Comparison of ENCODE assay signal across 8 mouse cellular contexts in genomic region chr12:95694991-95695833, GRCm38 (mm10). TPM values are rescaled to one million over a fixed set of nuclear protein-coding genes. Genes with fewer than 3 reads are reported as not detected.
A peak's percentile ranks its signal among the peaks of the same experiment; 100 is the strongest.
DNase-seq lines count a peak whose midpoint lies in the region; ATAC-seq and TF ChIP-seq lines count a peak whose summit lies in the region.

No protein-coding gene starts in this region.

- peak overlapping the region; percentile 77 for H3K4me2 ChIP-seq in heart, embryonic 11.5 days
- H3K4me2 ChIP-seq in kidney, embryonic 15.5 days = peak overlapping the region; percentile 88
- peak overlapping the region; percentile 83 for H3K4me2 ChIP-seq in limb, embryonic 14.5 days (replicated peaks; ENCODE audit: low read depth, low read length, severe bottlenecking)
- H3K4me2 ChIP-seq in midbrain, embryonic 15.5 days = peak overlapping the region; percentile 87

- peak; percentile 50 to 84 for DNase-seq in adrenal gland, adult (ENCODE audit: inconsistent age in 2 of 2, low spot score in 1 of 2)
- no peak for DNase-seq in adrenal gland, adult 8-10 months
- peak; percentile 94 for DNase-seq in limb, embryonic 14.5 days (ENCODE audit: low spot score)
- DNase-seq in telencephalon, adult 2 months (ENCODE audit: low read depth, low spot score) = peak; percentile 93

- peak; percentile 75 for TF ChIP-seq POLR2A in embryonic fibroblast, embryonic 13.5 days (IDR thresholded peaks at IDR 0.05; ENCODE audit: low read depth, low read length)
- no peak for TF ChIP-seq POLR2A in limb, embryonic 14.5 days (IDR thresholded peaks at IDR 0.05; ENCODE audit: borderline replicate concordance, extremely low read depth, insufficient read depth, insufficient read length)

- H3K27me3 ChIP-seq in heart, embryonic 11.5 days (ENCODE audit: control insufficient read depth, insufficient read depth, low read length) = no peaks in the 10 kb centered on the region
- H3K27me3 ChIP-seq in kidney, embryonic 15.5 days = peaks cover 15% of the 10 kb centered on the region
- H3K27me3 ChIP-seq in limb, embryonic 14.5 days (ENCODE audit: control insufficient read depth, insufficient read depth, low read length) = no peaks in the 10 kb centered on the region
- 0 out of 2 replicates have a peak, but pooled peaks cover 3% of the 10 kb centered on the region for H3K27me3 ChIP-seq in midbrain, embryonic 15.5 days (replicated peaks)

- peak overlapping the region; percentile 71 for H3K27ac ChIP-seq in embryonic fibroblast, embryonic 13.5 days (ENCODE audit: insufficient read depth, low read length)
- peak overlapping the region; percentile 86 for H3K27ac ChIP-seq in heart, embryonic 11.5 days (ENCODE audit: low read depth, low read length)
- H3K27ac ChIP-seq in kidney, embryonic 15.5 days = peak overlapping the region; percentile 96
- H3K27ac ChIP-seq in limb, embryonic 14.5 days (replicated peaks; ENCODE audit: low read depth, low read length) = peak overlapping the region; percentile 94
- H3K27ac ChIP-seq in midbrain, embryonic 15.5 days = peak overlapping the region; percentile 87

- 0 out of 2 replicates have a peak, but pooled peaks have one; percentile 4 for TF ChIP-seq CTCF in embryonic fibroblast, embryonic 13.5 days (IDR thresholded peaks at IDR 0.05; ENCODE audit: borderline replicate concordance, insufficient read depth, low read length)

- H3K9me3 ChIP-seq in heart, embryonic 11.5 days (replicated peaks; ENCODE audit: control insufficient read depth, low read length) = no peaks in the 10 kb centered on the region
- no peaks in the 10 kb centered on the region for H3K9me3 ChIP-seq in kidney, embryonic 15.5 days (replicated peaks)
- no peaks in the 10 kb centered on the region for H3K9me3 ChIP-seq in limb, embryonic 14.5 days (ENCODE audit: control insufficient read depth, low read length)
- no peaks in the 10 kb centered on the region for H3K9me3 ChIP-seq in midbrain, embryonic 15.5 days

- H3K36me3 ChIP-seq in heart, embryonic 11.5 days (ENCODE audit: control insufficient read depth, insufficient read depth, low read length) = no peaks in the 10 kb centered on the region
- no peaks in the 10 kb centered on the region for H3K36me3 ChIP-seq in kidney, embryonic 15.5 days
- no peaks in the 10 kb centered on the region for H3K36me3 ChIP-seq in limb, embryonic 14.5 days (ENCODE audit: control insufficient read depth, insufficient read depth, low read length)
- no peaks in the 10 kb centered on the region for H3K36me3 ChIP-seq in midbrain, embryonic 15.5 days (replicated peaks)

- H3K4me1 ChIP-seq in embryonic fibroblast, embryonic 13.5 days (ENCODE audit: control insufficient read depth, insufficient read depth, low read length) = no peaks in the 10 kb centered on the region
- peaks cover 14% of the 10 kb centered on the region; the same call in 1 of the 2 replicates for H3K4me1 ChIP-seq in heart, embryonic 11.5 days (ENCODE audit: control insufficient read depth, insufficient read depth, low read length)
- peaks cover 59% of the 10 kb centered on the region for H3K4me1 ChIP-seq in kidney, embryonic 15.5 days
- peaks cover 13% of the 10 kb centered on the region for H3K4me1 ChIP-seq in limb, embryonic 14.5 days (ENCODE audit: control insufficient read depth, insufficient read depth, low read length)
- peaks cover 40% of the 10 kb centered on the region for H3K4me1 ChIP-seq in midbrain, embryonic 15.5 days

- peak overlapping the region; percentile 86 for H3K9ac ChIP-seq in heart, embryonic 11.5 days (ENCODE audit: low read depth, low read length)
- peak overlapping the region; percentile 85 for H3K9ac ChIP-seq in kidney, embryonic 15.5 days
- peak overlapping the region; percentile 93 for H3K9ac ChIP-seq in limb, embryonic 14.5 days (ENCODE audit: low read depth, low read length, severe bottlenecking)
- H3K9ac ChIP-seq in midbrain, embryonic 15.5 days = peak overlapping the region; percentile 69

- peak; percentile 81 for ATAC-seq in heart, embryonic 11.5 days (replicated peaks; ENCODE audit: insufficient number of reproducible peaks, low FRiP score, low TSS enrichment)
- ATAC-seq in kidney, embryonic 15.5 days (replicated peaks; ENCODE audit: low FRiP score) = peak; percentile 93
- peak; percentile 90 for ATAC-seq in limb, embryonic 14.5 days (ENCODE audit: low FRiP score, low read depth)
- peak; percentile 90 for ATAC-seq in midbrain, embryonic 15.5 days (replicated peaks)

- peak overlapping the region; percentile 80 for H3K4me3 ChIP-seq in embryonic fibroblast, embryonic 13.5 days (ENCODE audit: insufficient read depth, low read length)
- H3K4me3 ChIP-seq in heart, embryonic 11.5 days (ENCODE audit: low read depth, low read length) = peak overlapping the region; percentile 82
- peak overlapping the region; percentile 86 for H3K4me3 ChIP-seq in kidney, embryonic 15.5 days (replicated peaks)
- H3K4me3 ChIP-seq in limb, embryonic 14.5 days (replicated peaks; ENCODE audit: low read length) = peak overlapping the region; percentile 89
- peak overlapping the region; percentile 83 for H3K4me3 ChIP-seq in midbrain, embryonic 15.5 days

- 0% methylated on average over 68 of the region's 68 CpGs for WGBS in heart, embryonic 11.5 days (ENCODE audit: insufficient replicate concordance)
- under 1% methylated on average over 68 of the region's 68 CpGs for WGBS in kidney, embryonic 15.5 days
- WGBS in limb, embryonic 14.5 days = 0% methylated on average over 48 of the region's 68 CpGs
- under 1% methylated on average over 67 of the region's 68 CpGs for WGBS in midbrain, embryonic 15.5 days

RNA-seq across cellular contexts. Expression of gene Flrt2, which starts 3.2 kb away (rescaled TPM):
- total RNA-seq in adrenal gland, adult 8-10 months (2022) = 10 to 100 TPM; 10.7 to 14.7 (median 11.6) TPM
- polyA plus RNA-seq in embryonic fibroblast, embryonic 13.5 days (2011; ENCODE audit: insufficient read length, low read depth, missing spikeins) = 90.6 and 94.9 TPM in 2 replicates
- 23.3 and 25.6 TPM in 2 replicates for polyA plus RNA-seq in heart, embryonic 11.5 days (2014; fragmentation: Nextera tagmentation; extraction: Ambion mirVana)
- 35.4 and 37.0 TPM in 2 replicates for polyA plus RNA-seq in kidney, embryonic 15.5 days (2015; fragmentation: Nextera tagmentation; extraction: Ambion mirVana)
- polyA plus RNA-seq in limb, embryonic 14.5 days (2012; rRNA removed) = 32.9 and 38.4 TPM in 2 replicates
- 57.1 and 67.1 TPM in 2 replicates for polyA plus RNA-seq in limb, embryonic 14.5 days (2014; fragmentation: Nextera tagmentation; extraction: Ambion mirVana)
- 25.1 and 25.4 TPM in 2 replicates for polyA plus RNA-seq in midbrain, embryonic 15.5 days (2015; fragmentation: Nextera tagmentation; extraction: Ambion mirVana)
